Mouse (Mus musculus): ENCODE data around the gene Slc9a2.
"Not testable (repeated sequence)": the region's sequence is repeated elsewhere in the genome, so short reads cannot be mapped to it uniquely, and the experiment has no call there.

Slc9a2 gene

DNA sequence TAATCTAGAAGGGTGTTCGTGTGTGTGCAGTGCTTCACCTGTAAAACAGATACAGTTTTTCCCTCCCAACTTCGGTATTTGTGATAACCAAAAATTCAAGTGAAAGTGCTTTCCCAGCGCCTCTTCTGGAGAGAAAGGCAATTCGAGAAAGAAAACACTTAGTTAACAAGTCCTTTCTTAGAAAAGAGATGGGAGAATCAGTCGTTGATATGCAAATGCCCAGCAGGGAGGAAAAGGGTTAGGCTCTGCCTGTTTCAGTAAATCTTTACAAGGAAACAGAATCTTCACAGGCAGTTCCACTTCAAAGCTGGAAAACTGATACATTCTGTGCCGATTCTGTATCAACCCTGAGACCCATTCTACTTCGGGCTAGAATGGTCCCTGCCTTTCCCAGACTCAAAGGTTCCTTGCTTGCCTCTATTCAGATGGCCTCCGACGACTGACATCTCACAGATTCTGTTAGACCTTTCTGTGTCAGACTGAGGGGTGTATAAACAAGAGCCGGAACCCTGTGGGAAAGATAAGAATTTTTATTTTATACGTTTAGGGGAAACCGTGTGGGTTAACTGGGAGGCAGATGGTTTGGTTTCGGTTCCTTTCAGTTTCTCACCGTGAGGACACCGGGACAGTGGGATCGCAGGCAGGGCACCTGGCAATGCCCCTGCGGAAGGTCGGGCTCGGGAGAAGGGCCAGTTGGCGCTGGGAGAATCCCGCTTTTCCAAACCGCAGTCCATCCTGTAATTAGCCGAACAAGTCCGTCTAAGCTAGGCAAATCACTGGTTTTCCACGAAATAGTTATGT is at the start of gene Slc9a2:
Slc9a2 (plus strand) TSS at position 508 of the 801 bp plus-strand sequence.
- DNase-seq (ENCODE audit: low spot score in 2 of 2), result no peak

GRCm38 (mm10) chr1:40632407-40633062 is 47.8 kb upstream of the Slc9a2 start:
- no peak for DNase-seq (ENCODE audit: low spot score in 2 of 2)

DNA sequence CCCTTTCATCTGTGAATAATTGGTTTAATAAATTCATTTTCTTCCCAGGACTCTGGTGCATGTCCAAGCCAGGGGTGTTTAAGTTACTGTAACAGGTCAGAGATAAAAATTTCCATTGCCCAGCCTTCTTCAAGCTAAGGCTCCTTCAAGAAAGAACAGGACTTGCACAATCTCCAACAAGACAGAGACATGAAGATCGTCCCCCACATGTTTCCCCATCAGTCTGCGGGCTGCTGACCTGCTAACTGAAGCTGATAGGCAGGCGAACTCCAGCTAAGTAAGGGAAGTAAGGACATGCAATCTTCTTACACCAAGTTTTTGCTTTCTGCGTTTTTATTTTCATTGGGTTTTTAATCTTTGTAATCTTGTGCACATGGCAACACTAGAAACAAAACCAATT is 45.8 kb upstream of the Slc9a2 start:
- DNase-seq (ENCODE audit: low spot score in 2 of 2), result no peak

- DNase-seq (ENCODE audit: low spot score in 2 of 2), result no peak
Observed at GRCm38 (mm10) chr1:40648234-40648633, 32.1 kb upstream of the Slc9a2 start.

DNA sequence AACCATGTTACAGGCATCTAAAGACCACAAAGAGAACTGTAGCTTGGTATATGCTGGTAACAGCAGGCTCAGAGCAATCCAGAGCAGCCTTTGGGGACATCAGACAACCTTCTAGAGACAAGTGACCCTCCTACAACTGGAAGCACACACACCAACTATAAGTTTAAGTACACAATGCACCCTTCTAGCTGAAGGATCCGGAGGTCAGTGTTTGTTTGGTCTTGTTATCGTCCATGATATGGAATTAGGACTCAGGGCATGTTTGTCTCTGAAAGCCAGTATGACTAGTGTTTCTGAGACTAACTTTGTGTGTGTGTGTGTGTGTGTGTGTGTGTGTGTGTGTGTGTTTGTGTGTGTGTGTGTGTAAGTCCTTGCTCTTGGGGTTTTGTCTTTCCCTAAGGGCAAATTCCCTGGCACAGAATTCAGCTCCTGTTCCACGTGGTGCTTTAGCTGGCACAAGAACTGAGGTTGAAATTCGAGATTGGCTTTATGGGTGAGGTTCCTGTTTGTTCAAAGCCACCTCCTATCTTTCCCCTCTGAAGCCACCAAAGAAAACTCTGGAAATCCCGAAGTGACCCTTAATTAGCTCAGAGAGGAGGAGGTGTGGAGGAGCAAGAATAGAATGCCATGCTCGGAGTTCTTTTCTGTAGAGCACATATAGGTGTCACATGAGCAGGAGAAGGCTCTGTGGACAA is 29.4 kb upstream of the Slc9a2 start:
- DNase-seq (ENCODE audit: low spot score in 2 of 2), result no peak

GRCm38 (mm10) chr1:40657035-40657434 is 23.3 kb upstream of the Slc9a2 start:
- DNase-seq (ENCODE audit: low spot score in 2 of 2), result no peak

- DNase-seq (ENCODE audit: low spot score in 2 of 2), result peak; percentile 45 to 64
Observed at GRCm38 (mm10) chr1:40657978-40658496, 22.3 kb upstream of the Slc9a2 start.

- DNase-seq (ENCODE audit: low spot score in 2 of 2), result no peak
Observed at GRCm38 (mm10) chr1:40659017-40659416, 21.4 kb upstream of the Slc9a2 start.

DNA sequence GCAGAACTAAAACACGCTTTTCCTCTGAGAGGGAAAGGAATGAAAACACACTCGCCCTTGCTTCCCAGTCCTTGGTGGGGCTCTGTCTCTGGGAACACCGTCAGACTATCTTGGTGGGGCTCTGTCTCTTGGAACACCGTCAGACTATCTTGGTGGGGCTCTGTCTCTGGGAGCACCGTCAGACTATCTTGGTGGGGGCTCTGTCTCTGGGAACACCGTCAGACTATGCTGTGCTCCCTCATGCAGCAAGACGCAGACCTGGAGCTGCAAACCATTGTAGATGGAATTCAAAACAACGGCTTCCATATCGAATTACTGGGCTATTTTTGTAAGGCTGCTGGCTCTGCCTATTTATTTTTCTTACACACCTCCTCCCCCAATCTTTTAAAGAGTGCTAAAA is 20.9 kb upstream of the Slc9a2 start:
- no peak for DNase-seq (ENCODE audit: low spot score in 2 of 2)

- no peak for DNase-seq (ENCODE audit: low spot score in 2 of 2)
Observed at GRCm38 (mm10) chr1:40660838-40661237, 19.5 kb upstream of the Slc9a2 start.

GRCm38 (mm10) chr1:40665401-40666370 is 14.7 kb upstream of the Slc9a2 start:
- no peak for DNase-seq (ENCODE audit: low spot score in 2 of 2)

GRCm38 (mm10) chr1:40667442-40667841 is 12.9 kb upstream of the Slc9a2 start:
- DNase-seq (ENCODE audit: low spot score in 2 of 2), result not testable (repeated sequence)

DNA sequence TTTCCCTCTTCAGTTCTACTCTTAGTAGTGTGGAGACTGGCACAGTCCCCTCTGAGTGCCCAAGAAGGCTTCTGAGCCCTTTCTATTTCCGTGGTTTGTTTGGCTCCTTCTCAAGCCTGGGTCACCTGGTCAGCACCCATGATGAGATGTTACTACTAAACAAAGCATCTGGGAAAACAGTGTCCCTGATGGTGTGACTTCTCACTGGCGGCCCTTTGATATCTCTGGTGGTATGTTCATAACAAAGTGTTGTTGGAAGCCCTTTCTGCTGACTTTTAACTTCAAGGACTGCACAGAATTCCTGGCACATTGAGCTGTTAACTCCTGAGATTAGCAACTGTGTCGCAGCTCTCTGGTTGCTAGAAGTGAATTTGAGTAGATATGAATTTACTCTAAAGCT is 10.3 kb upstream of the Slc9a2 start:
- DNase-seq (ENCODE audit: low spot score in 2 of 2), result no peak

- DNase-seq (ENCODE audit: low spot score in 2 of 2), result no peak
Observed at GRCm38 (mm10) chr1:40671490-40671889, 8.9 kb upstream of the Slc9a2 start.

GRCm38 (mm10) chr1:40677306-40677705 is 3.1 kb upstream of the Slc9a2 start:
- no peak for DNase-seq (ENCODE audit: low spot score in 2 of 2)

GRCm38 (mm10) chr1:40680868-40681698 is 709 bp downstream of the Slc9a2 start:
- peak in 1 of 2 experiments; percentile 8 for DNase-seq (ENCODE audit: low spot score in 2 of 2)

DNA sequence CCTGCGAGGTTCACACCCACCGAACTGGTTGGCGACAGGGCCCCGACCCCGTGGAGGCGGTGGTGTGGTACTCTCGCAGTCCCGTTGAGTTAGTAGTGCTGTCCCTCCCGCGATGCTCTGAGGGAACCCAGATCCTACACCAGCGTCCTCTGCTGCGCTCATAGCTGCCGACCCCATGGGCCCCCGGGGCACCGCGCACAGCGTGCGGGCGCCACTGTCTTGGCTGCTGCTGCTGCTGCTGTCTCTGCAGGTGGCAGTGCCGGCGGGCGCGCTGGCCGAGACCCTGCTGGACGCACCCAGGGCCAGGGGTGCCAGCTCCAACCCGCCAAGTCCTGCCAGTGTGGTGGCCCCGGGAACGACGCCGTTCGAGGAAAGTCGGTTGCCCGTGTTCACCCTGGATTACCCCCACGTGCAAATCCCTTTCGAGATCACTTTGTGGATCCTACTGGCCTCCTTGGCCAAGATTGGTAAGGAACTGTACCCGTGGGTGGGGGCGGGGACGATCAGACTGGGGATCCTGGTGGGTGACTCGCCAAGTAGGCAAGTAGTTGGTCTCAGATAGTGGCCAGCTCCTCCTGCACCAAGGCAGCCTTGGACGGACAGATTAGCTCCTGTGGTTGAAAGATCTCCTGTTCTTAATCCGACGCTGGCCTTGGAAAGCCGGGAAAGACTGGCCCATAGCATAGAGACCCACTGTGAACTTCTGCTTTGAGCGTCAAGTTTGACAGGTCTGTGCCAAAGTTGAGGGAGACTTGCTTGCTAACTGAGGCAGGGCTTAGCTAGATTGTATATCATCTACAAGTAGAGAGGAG is 1.5 kb downstream of the Slc9a2 start:
- no peak for DNase-seq (ENCODE audit: low spot score in 2 of 2)

DNA sequence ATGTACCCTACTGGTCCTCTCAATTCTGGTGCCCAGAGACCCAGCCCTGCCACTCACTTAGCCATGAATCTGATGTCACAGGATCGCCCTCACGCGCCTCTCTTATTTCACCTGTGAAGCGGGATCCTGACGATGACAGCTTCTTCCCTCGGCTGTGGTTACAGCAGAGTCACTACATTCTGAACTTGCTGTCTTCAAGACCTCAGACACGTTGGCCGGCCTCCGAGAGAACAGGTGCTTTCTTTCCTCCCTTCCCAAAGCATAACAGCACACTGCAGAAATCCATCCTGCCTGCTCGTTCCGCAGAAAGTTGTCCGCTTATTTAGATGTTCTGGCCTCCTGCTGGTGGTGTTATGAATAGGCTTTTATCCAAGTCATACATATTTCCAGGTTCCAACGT is 13.9 kb downstream of the Slc9a2 start:
- no peak for DNase-seq (ENCODE audit: low spot score in 2 of 2)

DNA sequence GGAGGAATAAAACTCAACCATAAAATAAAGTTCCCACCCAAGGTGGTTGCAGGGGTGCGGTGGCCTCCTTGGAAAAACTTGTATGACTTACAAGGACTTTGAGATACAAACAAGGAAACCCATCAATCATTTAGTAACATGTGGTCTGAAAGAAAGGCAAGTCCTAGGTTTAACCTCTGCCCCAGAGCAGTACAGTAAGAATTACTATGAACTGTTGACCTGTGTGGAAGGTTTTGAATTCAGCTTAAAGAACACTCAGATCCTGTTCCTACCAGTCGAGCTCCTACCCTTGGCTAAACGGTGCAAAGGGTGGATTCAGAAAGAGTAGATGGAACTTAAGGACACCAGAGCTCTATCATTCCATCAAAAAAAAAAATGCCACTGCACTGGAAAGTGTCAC is 16.1 kb downstream of the Slc9a2 start:
- DNase-seq (ENCODE audit: low spot score in 2 of 2), result no peak
